Mouse (Mus musculus): ENCODE measurements at regions not wholly inside any gene's neighbourhood (a gene's known extent, or its start where the extent isn't known, plus 50 kb on each side); places are given as distances from the start of the nearest gene placed in this dataset.

GRCm38 (mm10) chr7:67895166-67895565 lies 57.5 kb upstream of the Igf1r start:
- Histone ChIP-seq H3K9ac (no peak overlapping the region), H3K4me3 (no peak overlapping the region), H3K4me1 (replicated peaks) (no peaks in the 10 kb centered on the region), H3K4me2 (no peak overlapping the region), H3K27me3 (no peaks in the 10 kb centered on the region), H3K36me3 (no peaks in the 10 kb centered on the region), H3K9me3 (no peaks in the 10 kb centered on the region), H3K27ac (replicated peaks) (no peak overlapping the region)
- ATAC-seq (ENCODE audit: low FRiP score, low read depth), result no peak
- WGBS, result 78% methylated on average over 3 of the region's 3 CpGs

- Histone ChIP-seq H3K36me3 (no peaks in the 10 kb centered on the region), H3K4me2 (no peak overlapping the region), H3K9me3 (no peaks in the 10 kb centered on the region), H3K27ac (replicated peaks) (no peak overlapping the region), H3K4me3 (no peak overlapping the region), H3K9ac (no peak overlapping the region), H3K4me1 (replicated peaks) (no peaks in the 10 kb centered on the region), H3K27me3 (no peaks in the 10 kb centered on the region)
- no peak for ATAC-seq (ENCODE audit: low FRiP score, low read depth)
- 65% methylated on average over 3 of the region's 3 CpGs for WGBS
Measured at GRCm38 (mm10) chr7:67892917-67893316, 59.7 kb upstream of the Igf1r start.

GRCm38 (mm10) chr7:67883040-67883439 lies 69.6 kb upstream of the Igf1r start:
- no peak overlapping the region for H3K4me2 ChIP-seq
- H3K27ac ChIP-seq (replicated peaks), result no peak overlapping the region
- 84% methylated on average over 6 of the region's 6 CpGs for WGBS
- H3K27me3 ChIP-seq, result no peaks in the 10 kb centered on the region
- no peak overlapping the region for H3K4me3 ChIP-seq
- no peaks in the 10 kb centered on the region for H3K9me3 ChIP-seq
- H3K4me1 ChIP-seq (replicated peaks), result no peaks in the 10 kb centered on the region
- no peaks in the 10 kb centered on the region for H3K36me3 ChIP-seq
- no peak overlapping the region for H3K9ac ChIP-seq
- ATAC-seq (ENCODE audit: low FRiP score, low read depth), result no peak

- no peak overlapping the region for H3K9ac ChIP-seq
- H3K9me3 ChIP-seq, result no peaks in the 10 kb centered on the region
- H3K4me1 ChIP-seq (replicated peaks), result no peaks in the 10 kb centered on the region
- no peak overlapping the region for H3K27ac ChIP-seq (replicated peaks)
- no peaks in the 10 kb centered on the region for H3K27me3 ChIP-seq
- H3K4me3 ChIP-seq, result no peak overlapping the region
- H3K36me3 ChIP-seq, result no peaks in the 10 kb centered on the region
- H3K4me2 ChIP-seq, result no peak overlapping the region
- WGBS, result 67% methylated on average over 8 of the region's 8 CpGs
- no peak for ATAC-seq (ENCODE audit: low FRiP score, low read depth)
Measured at GRCm38 (mm10) chr7:67882606-67883005, 70.0 kb upstream of the Igf1r start.

GRCm38 (mm10) chr7:67878226-67878625 lies 74.4 kb upstream of the Igf1r start:
- Histone ChIP-seq H3K36me3 (no peaks in the 10 kb centered on the region), H3K9me3 (no peaks in the 10 kb centered on the region), H3K4me1 (replicated peaks) (no peaks in the 10 kb centered on the region), H3K4me3 (no peak overlapping the region), H3K9ac (no peak overlapping the region), H3K27ac (replicated peaks) (no peak overlapping the region), H3K4me2 (no peak overlapping the region), H3K27me3 (no peaks in the 10 kb centered on the region)
- WGBS, result 20% methylated on average over 1 of the region's 1 CpGs
- ATAC-seq (ENCODE audit: low FRiP score, low read depth), result no peak

GRCm38 (mm10) chr7:67877587-67877986 lies 75.0 kb upstream of the Igf1r start:
- no peak overlapping the region for H3K4me3 ChIP-seq
- no peaks in the 10 kb centered on the region for H3K4me1 ChIP-seq (replicated peaks)
- no peak overlapping the region for H3K27ac ChIP-seq (replicated peaks)
- WGBS, result 91% methylated on average over 3 of the region's 3 CpGs
- no peak for ATAC-seq (ENCODE audit: low FRiP score, low read depth)
- H3K9me3 ChIP-seq, result no peaks in the 10 kb centered on the region
- H3K36me3 ChIP-seq, result no peaks in the 10 kb centered on the region
- no peak overlapping the region for H3K9ac ChIP-seq
- no peak overlapping the region for H3K4me2 ChIP-seq
- no peaks in the 10 kb centered on the region for H3K27me3 ChIP-seq

GRCm38 (mm10) chr7:67854080-67855022 lies 94.8 kb upstream of the Synm start:
- H3K9me3 ChIP-seq, result no peaks in the 10 kb centered on the region
- no peaks in the 10 kb centered on the region for H3K27me3 ChIP-seq
- no peak overlapping the region for H3K4me2 ChIP-seq
- H3K4me1 ChIP-seq (replicated peaks), result no peaks in the 10 kb centered on the region; the same call in 1 of the 2 replicates
- no peak overlapping the region for H3K9ac ChIP-seq
- ATAC-seq (ENCODE audit: low FRiP score, low read depth), result no peak
- H3K36me3 ChIP-seq, result no peaks in the 10 kb centered on the region
- no peak overlapping the region for H3K27ac ChIP-seq (replicated peaks)
- no peak overlapping the region for H3K4me3 ChIP-seq
- 73% methylated on average over 14 of the region's 14 CpGs for WGBS

GRCm38 (mm10) chr7:67852859-67853258 lies 93.3 kb upstream of the Synm start:
- 97% methylated on average over 3 of the region's 3 CpGs for WGBS
- no peaks in the 10 kb centered on the region for H3K27me3 ChIP-seq
- H3K27ac ChIP-seq (replicated peaks), result no peak overlapping the region
- peaks cover 11% of the 10 kb centered on the region for H3K4me1 ChIP-seq (replicated peaks)
- no peak overlapping the region for H3K4me2 ChIP-seq
- no peak for ATAC-seq (ENCODE audit: low FRiP score, low read depth)
- no peaks in the 10 kb centered on the region for H3K36me3 ChIP-seq
- no peaks in the 10 kb centered on the region for H3K9me3 ChIP-seq
- H3K4me3 ChIP-seq, result no peak overlapping the region
- no peak overlapping the region for H3K9ac ChIP-seq

GRCm38 (mm10) chr7:67849509-67849862 lies 89.9 kb upstream of the Synm start:
- peak; percentile 46 for ATAC-seq (ENCODE audit: low FRiP score, low read depth)
- no peaks in the 10 kb centered on the region for H3K27me3 ChIP-seq
- H3K9me3 ChIP-seq, result no peaks in the 10 kb centered on the region
- 12% methylated on average over 7 of the region's 7 CpGs for WGBS
- H3K4me2 ChIP-seq, result peak overlapping the region; percentile 85
- peak overlapping the region; percentile 55 for H3K4me3 ChIP-seq
- peak overlapping the region; percentile 58 for H3K9ac ChIP-seq
- H3K36me3 ChIP-seq, result no peaks in the 10 kb centered on the region
- peaks cover 20% of the 10 kb centered on the region for H3K4me1 ChIP-seq (replicated peaks)
- peak overlapping the region; percentile 81 for H3K27ac ChIP-seq (replicated peaks)

GRCm38 (mm10) chr7:67848589-67849508 lies 89.3 kb upstream of the Synm start:
- 3% methylated on average over 34 of the region's 35 CpGs for WGBS
- ATAC-seq (ENCODE audit: low FRiP score, low read depth), result peak; percentile 95
- H3K36me3 ChIP-seq, result no peaks in the 10 kb centered on the region
- H3K4me3 ChIP-seq, result peak overlapping the region; percentile 55
- H3K9me3 ChIP-seq, result no peaks in the 10 kb centered on the region
- H3K4me1 ChIP-seq (replicated peaks), result peaks cover 20% of the 10 kb centered on the region
- no peaks in the 10 kb centered on the region for H3K27me3 ChIP-seq
- peak overlapping the region; percentile 81 for H3K27ac ChIP-seq (replicated peaks)
- H3K4me2 ChIP-seq, result peak overlapping the region; percentile 85
- H3K9ac ChIP-seq, result peak overlapping the region; percentile 58

GRCm38 (mm10) chr7:67846796-67847195 lies 87.3 kb upstream of the Synm start:
- H3K36me3 ChIP-seq, result no peaks in the 10 kb centered on the region
- 15% methylated on average over 8 of the region's 8 CpGs for WGBS
- H3K9ac ChIP-seq, result no peak overlapping the region
- peaks cover 20% of the 10 kb centered on the region for H3K4me1 ChIP-seq (replicated peaks)
- no peak overlapping the region for H3K4me3 ChIP-seq
- H3K27ac ChIP-seq (replicated peaks), result no peak overlapping the region
- H3K4me2 ChIP-seq, result no peak overlapping the region
- H3K9me3 ChIP-seq, result no peaks in the 10 kb centered on the region
- no peak for ATAC-seq (ENCODE audit: low FRiP score, low read depth)
- H3K27me3 ChIP-seq, result no peaks in the 10 kb centered on the region

- Histone ChIP-seq H3K27ac (replicated peaks) (no peak overlapping the region), H3K9ac (no peak overlapping the region), H3K4me1 (replicated peaks) (no peaks in the 10 kb centered on the region), H3K27me3 (no peaks in the 10 kb centered on the region), H3K9me3 (no peaks in the 10 kb centered on the region), H3K4me3 (no peak overlapping the region), H3K36me3 (no peaks in the 10 kb centered on the region), H3K4me2 (no peak overlapping the region)
- no peak for ATAC-seq (ENCODE audit: low FRiP score, low read depth)
- 88% methylated on average over 5 of the region's 5 CpGs for WGBS
Measured at GRCm38 (mm10) chr7:67836984-67837383, 77.4 kb upstream of the Synm start.
